Mouse (Mus musculus): ENCODE data around the gene Rogdi.

DNA sequence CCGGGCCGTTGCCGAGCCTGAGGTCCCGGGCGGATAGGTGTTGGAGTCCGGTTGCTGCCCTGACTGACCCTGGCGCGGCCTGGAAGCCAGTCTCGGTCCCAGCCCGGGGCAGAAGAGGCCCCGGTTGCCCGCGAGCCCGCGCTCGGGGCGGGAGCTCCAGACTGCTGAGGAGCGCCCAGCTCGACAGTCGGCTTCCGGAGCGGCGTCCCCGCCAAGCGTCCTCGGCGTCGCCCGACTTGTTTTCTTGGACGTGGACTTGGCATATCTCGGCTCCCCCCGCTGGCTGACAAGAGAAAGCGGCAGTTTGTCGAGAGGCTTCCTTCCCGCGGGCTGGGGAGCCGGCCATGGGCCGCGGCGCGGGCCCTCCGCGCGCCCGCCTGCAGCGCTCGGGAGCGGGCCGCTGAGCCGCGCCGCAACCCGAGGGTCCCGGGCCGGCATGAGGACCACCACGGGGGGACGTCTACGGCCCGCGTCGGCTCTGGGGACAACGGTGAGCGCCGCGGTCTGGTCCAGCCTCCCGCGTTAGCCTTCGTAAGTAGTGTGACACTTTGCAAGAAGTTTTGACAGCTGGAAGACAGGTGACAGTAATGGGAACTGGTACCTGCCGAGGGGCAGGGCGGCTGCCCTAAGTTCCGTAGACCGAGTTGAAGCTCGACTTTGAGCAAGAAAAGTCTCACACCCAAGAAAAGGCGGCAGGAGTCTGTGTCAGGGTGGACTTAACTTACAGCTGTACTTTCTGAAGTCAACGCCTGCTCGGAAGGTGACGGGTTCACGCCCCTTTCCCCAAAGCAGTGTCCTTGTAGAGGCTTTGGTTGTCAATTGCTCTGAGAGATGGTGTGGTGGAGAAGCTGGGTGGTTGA, 37.1 kb upstream of the Rogdi start:
- TF ChIP-seq CTCF (IDR thresholded peaks at IDR 0.05; ENCODE audit: extremely low read depth, insufficient read length, insufficient replicate concordance, low read depth, low read length) (no peak), POLR2A (IDR thresholded peaks at IDR 0.05; ENCODE audit: low read depth, low read length) (no peak)

Measured in small intestine, adult 2 months (tissue).